Mouse (Mus musculus) fibroblast of lung, adult 2 months (primary cell): ENCODE measurements at regions not wholly inside any gene's neighbourhood (a gene's known extent, or its start where the extent isn't known, plus 50 kb on each side); places are given as distances from the start of the nearest gene placed in this dataset.
"Not testable (repeated sequence)": the region's sequence is repeated elsewhere in the genome, so short reads cannot be mapped to it uniquely, and the experiment has no call there.

Experiments used
- DNase-seq: peaks from one replicate; pipeline ENCODE4 v3.0.0-alpha.2; 2011; ENCODE audit warnings: low read depth

DNA sequence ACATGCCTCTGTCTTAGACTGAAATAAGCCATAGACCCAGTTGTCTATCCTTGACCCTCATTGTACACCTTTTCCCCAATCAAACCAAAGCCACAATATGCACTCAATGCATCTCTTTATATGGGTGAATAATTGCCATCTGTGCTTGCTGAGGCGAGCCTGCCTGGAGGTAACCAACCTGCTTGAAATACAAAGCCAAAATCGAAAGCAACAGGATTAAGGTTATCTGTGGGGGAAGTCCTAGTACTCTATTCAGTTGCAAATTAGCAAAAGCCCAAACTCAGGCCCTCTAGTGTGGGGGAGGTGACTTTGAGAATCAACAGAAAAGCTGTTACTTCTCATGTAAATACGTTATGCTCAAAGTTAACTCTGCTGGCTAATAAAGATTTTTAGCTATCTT lies 246.2 kb upstream of the Fundc1 start:
- DNase-seq, result no peak

DNA sequence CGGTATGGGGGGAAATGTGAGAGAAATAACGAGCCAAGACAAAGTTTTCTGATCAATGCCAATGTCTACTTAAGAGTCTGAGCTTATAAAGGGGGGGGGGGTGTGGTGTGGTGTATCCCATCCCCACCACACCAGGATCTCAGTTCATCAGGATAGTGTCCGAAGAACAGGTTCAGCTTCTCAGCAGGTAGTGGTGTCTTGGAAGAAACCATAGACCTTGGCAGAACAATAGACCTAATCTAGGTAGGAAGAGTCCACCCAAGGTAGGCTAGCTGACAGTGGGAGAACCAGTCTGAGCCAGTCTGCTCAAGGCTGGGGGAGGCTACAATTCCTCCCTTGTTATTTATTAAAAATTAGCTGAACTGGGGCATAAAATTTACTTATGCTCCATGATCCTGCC lies 245.5 kb upstream of the Fundc1 start:
- DNase-seq, result no peak

DNA sequence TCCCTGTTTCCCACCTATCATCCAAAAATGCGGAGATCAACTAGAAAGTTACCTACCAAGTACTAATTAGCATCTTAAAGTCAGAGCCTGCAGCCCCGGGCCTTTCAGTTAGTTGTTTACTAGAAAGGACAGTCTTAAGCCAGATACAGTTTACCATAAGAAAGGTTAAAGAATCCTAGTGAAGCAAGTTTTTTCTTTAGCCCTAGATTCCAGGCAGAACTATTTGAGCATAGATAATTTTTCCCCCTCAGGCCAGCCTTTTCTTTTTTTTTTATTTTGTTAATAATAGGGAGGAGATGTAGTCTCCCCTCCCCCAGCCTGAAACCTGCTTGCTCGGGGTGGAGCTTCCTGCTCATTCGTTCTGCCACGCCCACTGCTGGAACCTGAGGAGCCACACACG lies 215.9 kb upstream of the Fundc1 start:
- DNase-seq, result not testable (repeated sequence)

DNA sequence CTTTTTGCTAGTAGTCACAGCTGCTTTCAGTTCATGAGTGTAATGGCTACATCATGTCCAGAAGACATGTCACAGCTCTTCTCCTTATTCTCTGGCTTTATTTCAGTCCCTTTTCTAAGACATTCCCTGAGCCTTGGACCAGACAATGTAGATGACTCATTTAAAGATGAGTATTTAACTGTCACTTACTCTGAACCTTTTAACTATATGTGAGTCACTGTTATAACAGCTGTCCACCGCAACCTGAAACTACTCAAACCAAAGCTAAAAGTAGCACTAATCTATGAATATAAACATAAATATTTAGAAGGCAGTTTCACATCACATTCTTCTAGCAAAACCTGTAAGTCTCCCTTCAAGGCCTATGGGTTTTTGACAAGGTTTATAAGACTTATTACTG lies 203.8 kb upstream of the Fundc1 start:
- no peak for DNase-seq

DNA sequence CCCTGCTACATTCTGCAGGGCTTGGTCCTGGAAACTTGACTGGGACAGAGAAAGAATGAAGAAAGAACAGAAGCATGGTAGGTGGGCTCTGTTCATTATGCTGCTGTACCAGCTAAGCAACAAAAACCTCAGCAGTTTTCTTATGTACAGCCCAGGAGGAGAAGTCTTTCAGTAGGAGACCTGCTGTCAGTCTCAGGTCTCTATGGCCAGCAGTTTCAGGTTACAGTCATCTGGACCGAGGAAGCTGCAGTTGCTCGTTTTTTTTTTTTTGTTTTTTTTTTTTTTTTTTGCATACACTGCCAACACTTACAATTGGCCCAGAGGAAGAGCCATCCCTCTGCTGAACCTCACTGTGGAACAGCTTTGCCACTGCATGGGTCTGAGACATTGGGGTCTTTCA lies 180.7 kb upstream of the Fundc1 start:
- no peak for DNase-seq

DNA sequence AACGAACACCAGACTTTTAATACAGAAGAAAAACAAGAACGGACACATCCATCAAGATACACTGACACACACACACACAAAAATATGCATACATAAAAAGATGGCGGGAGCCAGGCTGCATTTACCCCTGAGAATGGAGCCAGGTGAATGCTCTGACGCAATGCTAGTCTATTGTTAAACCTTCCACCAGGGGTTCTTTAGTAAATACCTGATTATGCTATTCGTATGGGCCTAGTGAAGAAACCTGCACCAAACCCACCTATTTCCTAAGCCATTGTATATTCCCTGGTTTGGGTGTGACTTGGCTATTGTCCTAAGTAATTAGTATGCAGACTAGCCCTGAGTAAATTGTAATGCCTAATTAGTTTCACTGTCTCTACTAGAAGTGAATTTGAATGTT lies 179.3 kb upstream of the Fundc1 start:
- DNase-seq, result no peak

DNA sequence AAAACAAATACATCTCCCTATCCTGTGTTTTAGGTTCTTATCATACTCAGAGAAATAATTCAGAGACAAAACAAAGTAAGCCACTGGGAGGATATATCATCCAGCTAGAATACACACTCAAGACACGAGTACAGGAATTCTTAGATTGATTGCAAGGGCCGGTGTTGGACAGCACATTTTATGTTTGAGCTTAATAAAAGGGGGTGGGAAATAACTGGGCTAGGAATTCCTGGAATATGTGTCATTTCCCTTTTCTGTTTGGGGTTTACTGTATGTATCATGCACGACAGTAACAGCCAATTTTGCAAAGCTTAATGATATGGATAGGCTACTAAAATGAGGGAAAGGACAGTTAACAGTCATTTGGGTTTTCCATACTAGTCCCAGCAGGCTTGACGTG lies 158.1 kb upstream of the Fundc1 start:
- DNase-seq, result no peak

DNA sequence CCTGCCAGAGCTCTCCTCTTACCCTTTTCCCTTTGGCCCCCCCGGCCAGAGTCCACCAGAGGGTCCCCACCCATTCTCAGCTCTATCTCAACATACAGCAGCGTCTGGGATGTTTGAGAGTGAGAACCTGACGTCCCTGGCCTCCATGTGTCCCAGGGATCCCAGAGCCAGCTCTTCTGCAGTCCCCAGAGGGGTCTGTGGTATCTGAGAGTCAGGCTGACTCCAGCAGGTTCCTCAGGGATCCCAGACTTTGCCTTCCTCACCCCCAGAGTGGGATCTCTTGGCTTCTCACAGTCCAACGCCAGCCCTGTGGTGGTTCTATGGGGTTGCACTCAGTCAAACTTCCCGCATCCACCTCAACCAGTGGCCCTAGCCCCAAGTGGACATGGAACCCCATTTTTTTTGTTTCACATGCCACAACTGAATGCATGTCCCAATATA lies 153.7 kb upstream of the Fundc1 start:
- DNase-seq, result no peak

DNA sequence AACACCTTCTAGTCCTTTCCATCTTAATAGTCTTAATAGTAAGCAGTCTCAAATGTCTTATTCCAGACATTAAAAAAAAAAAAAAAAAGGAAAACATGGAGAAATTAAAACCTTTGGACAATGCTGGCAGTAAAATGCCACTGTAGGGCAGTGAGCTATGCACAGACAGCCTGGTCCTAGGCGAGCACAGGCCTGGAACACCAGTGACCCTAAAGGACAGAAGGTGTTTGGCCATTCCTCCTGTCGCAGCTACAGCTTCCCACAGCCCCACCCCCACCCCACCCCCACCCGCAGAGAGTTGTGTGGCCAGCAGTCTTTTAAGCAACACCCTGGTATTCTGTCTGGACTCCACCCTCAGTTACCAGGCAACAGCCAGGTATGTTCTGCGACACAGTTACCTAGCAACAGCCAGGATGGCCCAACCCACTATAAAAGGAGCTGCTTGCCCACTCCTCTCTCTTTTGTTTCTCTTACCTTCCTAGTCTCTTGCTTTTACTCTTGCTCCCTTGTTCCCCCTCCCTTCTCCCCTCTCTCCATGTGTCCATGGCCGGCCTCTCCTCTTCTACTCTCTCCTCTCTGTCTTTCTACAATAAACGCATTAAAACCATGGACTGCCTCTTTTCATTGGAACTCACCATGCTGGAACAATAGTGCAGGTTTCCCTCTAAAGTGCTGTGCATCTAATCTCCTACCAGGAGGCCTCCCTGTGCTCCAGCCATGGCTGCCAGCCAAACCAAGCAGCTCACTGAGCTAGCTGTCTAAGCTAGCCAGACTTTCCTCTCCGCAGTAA lies 153.1 kb upstream of the Fundc1 start:
- DNase-seq, result no peak

DNA sequence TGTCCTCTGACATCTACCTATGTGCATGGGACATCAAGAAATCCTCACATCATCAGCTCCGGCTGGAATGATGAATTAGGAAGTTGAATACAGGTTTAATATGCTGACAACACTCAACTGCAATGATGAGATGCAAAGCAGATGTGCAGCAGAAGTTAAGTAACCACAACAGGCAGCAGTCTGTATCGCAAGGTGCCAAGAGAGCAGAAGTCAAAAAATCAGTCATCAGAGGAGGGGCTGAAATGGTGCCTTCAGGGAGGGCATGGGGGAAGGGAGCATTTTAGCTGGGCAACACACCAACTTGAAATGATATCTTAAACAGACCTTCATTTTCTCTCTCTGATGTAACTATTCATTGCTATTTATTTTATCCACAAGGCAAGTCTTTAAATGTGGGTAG lies 152.3 kb upstream of the Fundc1 start:
- DNase-seq, result peak; percentile 10

DNA sequence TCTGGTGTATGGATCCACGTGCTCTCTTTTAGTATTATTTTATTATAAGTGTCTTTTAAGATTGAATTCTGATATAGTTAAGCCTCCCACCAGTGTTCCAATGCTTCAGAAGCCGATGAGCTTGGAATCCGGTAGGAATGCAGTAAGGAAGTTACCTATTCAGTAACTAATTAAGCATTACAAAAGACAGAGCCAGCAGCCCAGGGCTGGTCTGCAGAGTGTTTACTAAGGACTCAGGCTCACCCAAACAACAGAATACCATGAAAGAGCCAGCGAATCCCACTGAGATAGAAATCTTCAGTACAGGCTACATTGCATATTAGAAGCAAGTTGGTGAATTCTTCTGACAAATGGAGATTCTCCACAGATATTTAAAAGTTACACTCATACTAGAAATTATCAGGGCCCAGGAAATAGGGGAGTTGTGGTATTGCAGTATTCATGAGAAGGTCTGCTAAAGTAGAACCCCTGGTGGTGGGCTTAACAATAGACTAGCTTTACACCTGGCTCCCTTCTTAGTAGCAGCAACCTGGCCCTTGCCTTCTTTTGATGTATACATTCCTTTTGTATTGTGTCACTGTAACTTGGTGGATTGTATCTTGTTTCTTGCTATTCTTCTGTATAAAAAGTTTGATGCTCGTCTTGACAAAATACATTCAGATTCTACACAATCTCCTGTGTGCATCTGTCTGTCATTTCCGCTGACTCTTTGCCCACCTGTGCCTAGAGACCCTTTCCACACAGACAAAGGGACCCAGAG lies 149.9 kb upstream of the Fundc1 start:
- DNase-seq, result not testable (repeated sequence)

DNA sequence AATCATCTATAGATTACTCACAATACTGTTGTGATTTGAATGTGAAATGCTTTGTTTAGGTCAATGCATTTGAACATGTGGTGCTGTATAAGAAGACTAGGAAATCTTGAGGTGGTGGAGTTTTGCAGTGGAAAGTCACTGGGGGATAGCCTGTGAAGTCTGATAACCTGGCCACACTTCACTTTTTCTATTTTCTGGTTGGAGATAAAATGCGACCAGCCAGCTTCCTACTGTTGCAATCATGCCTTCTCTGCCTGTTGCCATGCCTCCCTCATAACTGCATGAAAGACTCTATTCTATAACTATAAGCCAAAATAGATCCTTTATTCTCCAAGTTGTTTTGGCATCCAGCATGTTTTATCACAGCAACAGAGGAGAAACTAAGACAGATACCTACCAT lies 142.4 kb upstream of the Fundc1 start:
- DNase-seq, result no peak

DNA sequence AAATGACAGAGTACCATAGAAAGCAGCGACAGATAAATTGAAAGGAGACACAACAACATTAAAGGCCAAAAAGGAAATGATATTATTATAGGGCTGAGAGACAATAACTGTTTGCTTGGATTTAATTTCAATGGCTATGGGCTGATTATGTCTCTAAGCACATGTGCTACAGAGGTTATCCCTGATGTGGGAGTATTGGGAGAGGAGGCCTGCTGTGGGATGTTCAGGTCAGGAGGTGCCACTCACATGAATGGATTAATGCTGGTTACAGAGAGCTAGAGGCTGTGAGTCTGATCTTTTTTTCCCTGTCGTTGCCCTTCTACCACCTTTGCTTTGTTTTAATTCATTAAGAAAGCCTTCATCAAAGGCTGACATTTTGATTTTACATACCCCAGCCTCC lies 140.8 kb upstream of the Fundc1 start:
- no peak for DNase-seq

DNA sequence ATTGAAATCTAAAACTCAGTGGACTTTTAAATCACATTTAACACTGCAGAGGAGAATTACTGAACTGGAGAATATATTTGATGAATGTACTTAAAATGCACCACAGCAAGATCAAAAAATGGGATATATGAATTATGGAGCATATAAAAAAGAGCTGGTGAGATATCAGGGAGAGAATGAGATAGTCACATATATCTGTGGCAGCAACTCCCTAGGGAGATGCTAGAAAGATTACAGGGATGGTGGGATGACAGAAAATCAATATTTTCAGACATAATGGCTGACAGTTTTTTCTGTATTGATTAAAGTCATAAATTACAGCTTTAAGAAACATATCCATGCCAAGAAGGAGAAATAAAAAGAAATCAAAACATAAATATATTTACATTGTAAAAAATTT lies 140.3 kb upstream of the Fundc1 start:
- no peak for DNase-seq
